Mouse (Mus musculus): ENCODE measurements at regions not wholly inside any gene's neighbourhood (a gene's known extent, or its start where the extent isn't known, plus 50 kb on each side); places are given as distances from the start of the nearest gene placed in this dataset.

DNA sequence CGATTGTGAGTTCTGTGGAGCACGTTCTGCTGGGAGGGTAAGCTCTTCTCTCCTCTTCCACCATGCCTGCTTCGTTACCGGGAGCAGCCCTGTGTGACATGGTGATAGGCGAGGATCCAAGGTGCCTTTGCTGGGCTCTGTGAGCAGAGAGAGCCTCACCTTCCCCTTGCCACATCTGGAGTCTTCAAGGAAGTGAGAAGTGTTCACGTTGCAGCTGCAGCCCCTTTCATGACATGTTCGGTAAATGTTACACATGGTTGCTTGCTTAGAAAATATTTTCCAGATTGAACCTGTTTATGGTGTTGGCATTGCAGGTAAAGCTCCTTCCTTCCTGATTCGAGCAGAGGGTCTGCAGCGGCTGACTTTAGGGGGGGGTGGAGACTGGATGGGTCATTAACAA lies 244.0 kb downstream of the Ttll7 start:
- in situ Hi-C loops (cut with MboI, MseI), result no loop called here

GRCm38 (mm10) chr3:147098065-147098580 lies 246.0 kb downstream of the Ttll7 start:
- in situ Hi-C loops (cut with MboI, MseI), result no loop called here

GRCm38 (mm10) chr3:147098611-147099010 lies 246.4 kb downstream of the Ttll7 start:
- in situ Hi-C loops (cut with MboI, MseI), result no loop called here

- in situ Hi-C loops (cut with MboI, MseI), result no loop called here
Measured at GRCm38 (mm10) chr3:147099143-147099713, 247.1 kb downstream of the Ttll7 start.

DNA sequence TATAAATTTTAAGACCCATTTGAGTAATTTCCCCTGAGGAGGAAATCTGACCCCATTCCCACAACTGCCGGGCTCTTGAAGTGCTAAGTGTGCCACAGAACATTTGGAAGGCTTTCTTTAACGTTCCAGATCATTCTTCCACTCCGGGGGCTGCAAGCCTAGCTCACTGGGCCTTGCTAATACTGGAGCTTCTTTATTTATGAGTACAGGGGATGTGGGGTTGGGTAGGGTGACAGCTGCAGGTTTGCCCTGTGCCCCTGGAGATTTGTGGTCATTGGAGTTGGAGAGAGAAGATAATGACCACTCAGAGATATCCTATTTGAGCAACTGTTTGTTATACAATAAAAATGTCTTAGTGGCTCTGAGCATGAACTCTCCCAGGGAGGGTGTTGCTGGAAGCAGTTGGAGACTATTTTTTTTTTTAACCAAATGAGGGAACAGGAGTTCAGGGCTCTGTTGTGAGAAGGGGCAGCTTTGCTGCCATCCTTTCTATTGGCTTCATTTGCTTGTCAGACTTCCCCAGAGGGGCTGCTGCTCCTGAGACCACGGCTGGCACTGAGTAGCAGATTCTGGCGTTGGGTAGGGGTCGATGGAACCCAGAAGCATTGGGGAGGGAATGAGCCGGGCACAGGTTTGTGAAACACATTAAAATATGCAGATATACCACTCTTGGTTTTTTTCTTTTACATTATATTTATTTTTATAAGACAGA lies 249.0 kb downstream of the Ttll7 start:
- in situ Hi-C loops (cut with MboI, MseI), result no loop called here

- in situ Hi-C loops (cut with MboI, MseI), result no loop called here
Measured at GRCm38 (mm10) chr3:147101765-147102113, 249.6 kb downstream of the Ttll7 start.

DNA sequence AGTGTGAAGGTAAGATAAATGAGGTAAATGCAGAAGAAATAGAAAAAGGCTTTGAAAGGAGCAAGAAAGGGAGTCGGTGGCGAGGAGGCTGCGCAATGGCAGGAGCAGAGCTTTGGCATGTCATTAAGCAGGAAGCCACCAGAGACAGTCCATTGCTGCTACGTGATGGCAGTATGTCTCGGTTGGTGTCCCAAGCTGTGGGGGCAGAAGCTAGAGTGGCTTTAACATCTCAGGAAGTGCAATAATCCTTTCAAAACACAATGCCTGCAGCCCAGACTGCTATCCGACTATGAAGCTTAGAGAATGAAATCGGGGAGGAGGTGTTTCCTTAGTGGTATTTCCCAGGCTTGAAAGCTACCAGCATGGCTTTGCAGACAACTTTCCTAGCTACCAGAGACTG lies 251.3 kb downstream of the Ttll7 start:
- in situ Hi-C loops (cut with MboI, MseI), result no loop called here

DNA sequence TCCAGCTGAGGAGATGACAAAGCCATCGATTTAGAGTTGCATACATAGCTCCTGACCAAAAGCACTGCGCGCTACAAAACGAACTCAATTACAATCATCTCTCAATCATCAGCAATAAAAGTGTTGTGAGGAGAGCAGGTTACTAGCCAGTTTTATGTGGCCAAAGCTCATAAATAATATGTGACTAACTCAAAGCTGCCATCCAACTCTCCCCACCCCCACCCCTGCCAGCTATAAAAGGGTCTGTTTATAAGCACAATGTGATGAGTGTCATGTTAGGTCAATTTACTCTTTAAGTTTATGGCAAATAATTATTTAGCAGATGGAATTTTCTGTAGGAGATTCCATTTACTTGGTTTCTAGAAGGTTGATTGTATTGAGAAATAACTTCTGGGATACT lies 265.4 kb downstream of the Ttll7 start:
- in situ Hi-C loops (cut with MboI, MseI), result no loop called here

- in situ Hi-C loops (cut with MboI, MseI), result no loop called here
Measured at GRCm38 (mm10) chr3:147118092-147118491, 265.9 kb downstream of the Ttll7 start.

GRCm38 (mm10) chr3:147118622-147119021 lies 266.5 kb downstream of the Ttll7 start:
- in situ Hi-C loops (cut with MboI, MseI), result no loop called here

GRCm38 (mm10) chr3:147121826-147122225 lies 269.7 kb downstream of the Ttll7 start:
- in situ Hi-C loops (cut with MboI, MseI), result no loop called here

- in situ Hi-C loops (cut with MboI, MseI), result no loop called here
Measured at GRCm38 (mm10) chr3:147127740-147128139, 275.6 kb downstream of the Ttll7 start.

DNA sequence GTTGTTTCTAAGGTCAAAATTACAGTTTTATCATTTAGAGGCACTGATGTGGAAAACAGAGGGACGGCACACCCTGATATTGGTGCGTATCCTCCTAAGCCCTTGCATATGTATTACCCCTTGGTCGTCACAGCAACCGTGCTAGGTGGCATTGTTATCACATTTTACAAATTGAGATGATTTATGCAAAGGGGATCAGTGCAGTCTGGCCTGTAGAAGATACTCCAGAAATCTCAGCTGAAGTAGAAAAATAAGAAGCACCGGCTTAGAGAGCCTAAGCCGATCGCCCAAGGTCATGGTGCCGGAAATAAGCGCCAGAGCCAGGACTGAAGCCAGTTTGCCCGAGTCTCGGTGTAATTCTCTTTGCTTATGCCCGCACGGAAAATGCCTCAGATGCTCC lies 280.7 kb downstream of the Ttll7 start:
- in situ Hi-C loops (cut with MboI, MseI), result no loop called here

GRCm38 (mm10) chr3:147133408-147133807 lies 281.2 kb downstream of the Ttll7 start:
- in situ Hi-C loops (cut with MboI, MseI), result no loop called here

DNA sequence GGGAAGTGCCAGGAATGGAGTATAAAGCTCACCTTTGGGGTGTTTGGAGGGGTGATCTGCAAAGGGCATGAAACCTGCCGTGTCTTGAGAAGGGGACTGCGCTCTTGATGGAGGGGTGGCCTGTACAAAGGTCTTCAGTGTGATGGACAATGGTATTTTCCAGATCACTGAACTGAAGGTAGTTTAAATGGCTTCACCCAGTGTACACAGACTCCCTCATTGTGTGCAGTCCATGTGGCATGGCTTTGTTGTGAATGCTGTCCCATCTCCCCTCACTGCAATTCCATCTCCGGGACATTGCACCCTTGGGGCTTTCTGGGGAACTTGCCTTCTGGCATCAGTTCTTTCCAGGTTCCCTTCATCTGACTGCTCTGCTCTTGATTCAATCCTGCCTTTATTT lies 288.2 kb downstream of the Ttll7 start:
- in situ Hi-C loops (cut with MboI, MseI), result no loop called here

DNA sequence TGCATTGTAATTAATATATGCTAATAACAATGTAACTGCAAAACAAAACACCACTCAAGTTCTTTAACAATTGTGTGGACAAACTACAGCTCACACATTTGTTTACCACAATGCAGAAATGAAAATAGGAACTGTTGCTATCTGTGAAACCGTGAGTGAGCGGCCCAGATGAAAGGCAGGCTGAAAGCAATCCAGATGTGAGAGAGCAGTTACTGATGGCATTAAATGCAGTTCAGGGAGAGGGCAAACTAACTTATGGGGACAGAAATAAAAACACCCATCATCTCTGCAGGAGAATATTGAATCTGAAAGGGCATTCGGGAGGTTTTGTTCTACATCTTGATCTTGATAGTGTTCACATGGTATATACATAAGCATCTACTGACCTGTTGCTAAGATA lies 301.3 kb downstream of the Ttll7 start:
- in situ Hi-C loops (cut with MboI, MseI), result no loop called here

DNA sequence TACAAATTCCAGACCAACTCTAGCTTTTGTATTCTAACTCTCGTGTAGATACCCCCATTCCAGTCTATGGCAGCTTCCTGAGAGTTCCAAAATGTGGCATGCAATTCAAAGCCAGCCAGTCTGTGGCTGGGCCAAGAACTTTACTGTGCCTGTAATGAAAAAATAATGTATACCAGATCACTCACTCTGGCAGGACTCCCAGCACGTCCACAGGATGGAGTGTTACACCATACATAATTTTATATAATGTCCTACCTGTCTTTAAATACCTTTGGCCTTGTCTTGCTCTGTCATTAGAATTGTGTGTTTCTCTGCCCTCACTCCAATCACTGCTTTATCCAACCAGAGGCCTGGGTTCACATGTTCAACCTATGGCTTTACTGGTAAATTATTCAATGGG lies 301.8 kb downstream of the Ttll7 start:
- in situ Hi-C loops (cut with MboI, MseI), result no loop called here

DNA sequence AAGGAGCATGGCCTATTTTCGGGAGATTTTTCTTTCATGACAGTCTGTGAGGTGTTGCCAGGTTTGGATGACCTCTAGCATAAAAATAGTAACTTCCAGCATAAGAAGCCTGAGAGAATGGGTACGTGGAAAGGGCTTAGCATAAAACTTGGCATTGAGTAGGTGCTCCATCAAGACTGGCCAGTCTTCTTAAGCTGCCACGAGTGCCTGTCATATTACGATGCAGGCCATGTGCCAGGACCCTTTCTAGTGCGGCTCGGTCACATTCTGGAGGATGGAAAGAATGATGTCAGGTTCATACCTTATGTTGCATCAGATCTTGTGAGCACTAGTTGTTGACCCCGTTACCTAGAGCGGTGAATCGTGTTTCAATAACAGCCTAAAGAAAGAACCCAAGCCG lies 311.0 kb downstream of the Ttll7 start:
- in situ Hi-C loops (cut with MboI, MseI), result no loop called here

DNA sequence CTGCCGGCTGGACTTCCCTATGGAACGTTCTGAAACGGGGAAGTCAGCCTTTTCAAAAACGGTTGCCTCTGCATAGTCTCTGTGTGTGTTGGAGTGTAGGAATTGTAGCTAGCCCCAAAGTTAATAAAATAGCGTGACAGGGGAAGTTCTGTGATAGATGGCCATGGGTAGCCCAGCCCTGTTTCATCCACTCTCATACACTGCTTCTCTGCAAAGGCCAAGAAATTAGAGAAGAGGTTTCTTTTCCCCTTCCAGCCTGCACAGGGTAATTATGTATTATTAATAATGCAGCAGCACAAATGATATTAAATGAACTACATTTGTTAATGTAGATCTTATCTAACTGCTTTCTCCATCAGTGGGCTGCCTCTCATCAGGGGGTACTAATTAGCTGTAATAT lies 311.4 kb downstream of the Ttll7 start:
- in situ Hi-C loops (cut with MboI, MseI), result no loop called here

- in situ Hi-C loops (cut with MboI, MseI), result no loop called here
Measured at GRCm38 (mm10) chr3:147164931-147165330, 312.8 kb downstream of the Ttll7 start.

- in situ Hi-C loops (cut with MboI, MseI), result no loop called here
Measured at GRCm38 (mm10) chr3:147166555-147166954, 314.4 kb downstream of the Ttll7 start.

DNA sequence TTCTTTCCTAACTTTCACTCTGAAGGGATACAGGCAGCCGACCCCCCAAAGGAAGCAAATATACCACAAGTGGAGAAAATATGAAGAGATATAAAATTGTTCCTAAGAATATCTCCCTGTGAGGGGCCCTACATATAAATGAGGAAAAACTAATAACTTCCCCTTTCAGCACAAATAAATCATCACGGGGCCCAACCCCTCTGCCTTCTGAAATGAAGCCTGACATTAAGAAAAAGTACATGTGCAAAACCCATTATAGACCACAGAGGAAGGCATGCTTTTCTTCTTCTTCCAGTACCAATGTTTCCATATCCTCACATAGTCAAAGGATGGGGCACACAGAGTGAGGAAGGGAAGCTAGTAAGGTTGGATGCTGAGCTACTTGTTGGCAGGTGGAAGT lies 317.0 kb downstream of the Ttll7 start:
- in situ Hi-C loops (cut with MboI, MseI), result no loop called here

DNA sequence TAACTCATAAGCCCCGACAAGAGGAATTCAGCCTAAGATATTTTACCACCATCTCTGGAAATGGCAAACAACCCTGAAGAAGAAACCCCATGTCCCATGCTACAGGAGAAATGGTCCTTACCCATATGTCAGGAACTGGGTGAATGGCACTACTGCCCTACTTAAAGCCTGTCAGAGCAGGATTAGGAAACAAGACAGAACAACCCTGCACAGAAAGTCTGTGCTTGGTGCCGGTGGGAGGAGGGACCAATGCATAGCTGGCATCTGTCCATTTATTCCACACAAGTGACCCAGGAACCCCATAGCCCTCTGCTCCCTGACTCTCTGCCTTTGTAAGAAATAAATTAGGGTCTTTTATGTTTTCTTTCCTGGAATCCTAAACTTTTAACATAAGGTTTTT lies 317.9 kb downstream of the Ttll7 start:
- in situ Hi-C loops (cut with MboI, MseI), result no loop called here

DNA sequence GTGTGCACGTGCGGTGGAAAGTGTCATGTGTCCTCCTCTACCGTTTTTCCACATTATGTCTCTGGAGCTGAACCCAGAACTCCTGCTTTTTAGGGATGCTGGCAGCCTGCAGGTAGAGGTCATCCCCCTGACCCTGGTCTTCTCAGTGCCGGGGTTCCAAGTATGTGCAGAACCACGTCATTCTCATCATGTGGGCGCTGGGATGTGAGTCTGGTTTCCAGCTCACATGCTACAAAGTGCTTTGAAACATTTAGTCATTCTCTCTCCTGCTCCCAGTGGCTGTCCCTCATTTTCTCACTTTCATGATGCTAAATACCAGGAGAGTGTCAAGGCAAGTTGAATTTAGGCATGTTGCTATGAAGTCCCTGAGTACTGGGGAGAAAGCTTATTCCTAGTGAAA lies 326.6 kb downstream of the Ttll7 start:
- in situ Hi-C loops (cut with MboI, MseI), result no loop called here
